Mouse (Mus musculus): Measurements from ENCODE around the gene Cxcl16.
"Not testable (repeated sequence)": the region's sequence is repeated elsewhere in the genome, so short reads cannot be mapped to it uniquely, and the experiment has no call there.

The Cxcl16 gene

DNA sequence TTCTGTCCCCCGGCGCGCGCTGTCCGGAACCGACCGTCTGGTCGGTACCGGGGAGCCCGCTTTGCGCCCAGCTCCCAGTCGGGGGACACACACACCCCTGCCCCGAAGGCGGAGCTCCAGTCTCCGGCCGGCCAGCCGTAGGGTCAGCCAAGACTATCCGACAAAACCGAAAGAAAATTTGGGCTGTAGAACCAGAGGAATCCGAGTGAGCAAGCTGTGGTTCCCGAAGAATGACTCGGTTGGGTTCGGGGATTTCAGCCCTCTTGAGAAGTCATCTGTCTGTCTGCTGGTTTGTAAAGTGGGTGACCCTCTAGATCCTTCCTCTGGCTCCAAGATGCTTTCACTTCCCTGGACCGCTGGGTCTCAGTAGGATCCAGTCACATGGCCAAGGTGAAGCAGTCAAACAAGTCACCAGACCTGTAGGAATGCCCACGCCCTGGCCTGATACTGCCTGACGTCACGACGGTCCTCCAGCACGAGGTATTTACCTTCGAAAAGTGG is at the start of gene Cxcl16:
Gene Cxcl16 (minus strand): TSS at position 384 of the 501 bp plus-strand sequence.
- peak; percentile 45 to 51 for DNase-seq (ENCODE audit: low spot score in 2 of 2)

DNA sequence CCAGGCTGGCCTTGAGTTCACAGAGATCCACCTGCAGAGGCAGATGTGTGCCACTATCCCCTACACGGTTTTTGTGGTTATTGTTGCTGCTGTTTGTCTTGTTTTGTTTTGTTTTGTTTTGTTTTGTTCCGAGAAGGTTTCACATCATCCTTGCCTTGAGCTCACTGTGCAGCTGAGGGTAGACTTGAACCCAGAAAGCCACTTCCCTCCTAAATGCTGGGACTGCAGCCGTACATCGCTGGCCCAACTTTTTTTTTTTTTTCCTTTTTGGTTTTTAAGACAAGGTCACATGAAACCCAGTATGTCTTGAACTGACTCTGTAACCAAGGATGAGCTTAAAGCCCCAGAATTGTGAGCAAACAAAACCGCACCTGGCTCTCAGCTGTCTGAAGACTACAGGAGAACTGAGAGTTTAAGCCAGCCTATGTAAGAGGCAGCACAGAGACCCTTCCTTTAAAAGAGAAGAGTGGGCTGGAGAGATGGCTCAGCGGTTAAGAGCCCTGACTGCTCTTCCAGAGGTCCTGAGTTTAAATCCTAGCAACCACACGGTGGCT is 47.3 kb upstream of the Cxcl16 start:
- DNase-seq (ENCODE audit: low spot score in 2 of 2) = no peak

DNA sequence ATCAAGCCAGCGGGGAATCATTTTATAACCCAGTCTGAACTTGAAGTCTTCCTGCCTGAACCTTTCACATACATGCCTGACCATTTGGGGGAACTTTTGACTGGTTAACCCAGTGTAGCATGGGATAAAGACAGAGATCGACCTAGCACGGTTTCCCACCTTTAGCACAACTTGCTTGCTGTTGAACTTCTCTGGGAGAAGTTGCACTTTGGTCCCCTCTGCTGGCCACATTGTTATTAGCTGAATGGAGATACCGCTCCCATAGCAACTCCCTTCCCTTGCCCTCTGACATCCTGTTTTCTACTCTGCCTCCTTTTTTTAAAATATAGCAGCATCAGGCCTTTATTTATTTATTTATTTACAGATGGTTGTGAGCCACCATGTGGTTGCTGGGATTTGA is 46.6 kb upstream of the Cxcl16 start:
- DNase-seq (ENCODE audit: low spot score in 2 of 2) = peak; percentile 55 to 66

DNA sequence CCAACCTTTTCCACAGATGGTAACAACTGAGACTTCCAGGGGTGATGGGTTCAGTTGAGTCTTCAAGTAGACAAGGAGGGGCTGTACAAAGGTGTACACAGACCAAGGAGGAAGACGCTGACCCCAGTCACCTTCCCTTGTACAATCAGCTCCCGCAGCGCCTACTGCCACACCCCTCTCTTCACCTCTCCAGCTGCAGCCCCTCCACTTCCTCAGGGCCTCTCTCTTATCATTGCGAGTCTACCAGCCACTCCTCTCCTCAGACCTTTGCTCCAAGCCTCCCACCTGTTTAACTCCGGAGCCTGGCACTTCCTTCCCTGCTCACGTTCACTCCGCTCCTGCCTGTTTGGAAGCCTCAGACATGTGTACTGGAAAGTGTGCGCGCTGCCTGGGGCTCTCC is 45.2 kb upstream of the Cxcl16 start, which contains the start of gene Tm4sf5:
Gene Tm4sf5 (plus strand): TSS at position 275 of the 400 bp plus-strand sequence.
- no peak for DNase-seq (ENCODE audit: low spot score in 2 of 2)

DNA sequence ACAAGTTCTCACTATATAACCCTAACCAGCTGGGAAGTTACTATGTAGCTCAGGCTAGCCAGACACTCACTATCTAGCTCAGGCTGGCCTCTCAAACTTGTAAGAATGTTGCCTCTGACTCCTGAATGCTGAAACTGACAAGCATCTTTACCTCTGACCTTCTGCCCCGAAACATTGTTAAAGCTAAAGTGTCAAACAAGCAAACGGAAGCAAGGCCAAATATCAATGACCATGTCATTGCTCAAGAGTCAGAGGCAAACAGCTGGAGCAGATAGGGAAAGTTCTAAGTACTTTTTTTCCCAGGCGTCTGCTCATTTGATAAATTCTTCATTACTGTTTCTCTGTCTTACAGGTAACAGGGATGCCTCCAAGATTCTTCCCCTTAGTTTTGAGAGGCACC is 42.2 kb upstream of the Cxcl16 start:
- no peak for DNase-seq (ENCODE audit: low spot score in 2 of 2)

DNA sequence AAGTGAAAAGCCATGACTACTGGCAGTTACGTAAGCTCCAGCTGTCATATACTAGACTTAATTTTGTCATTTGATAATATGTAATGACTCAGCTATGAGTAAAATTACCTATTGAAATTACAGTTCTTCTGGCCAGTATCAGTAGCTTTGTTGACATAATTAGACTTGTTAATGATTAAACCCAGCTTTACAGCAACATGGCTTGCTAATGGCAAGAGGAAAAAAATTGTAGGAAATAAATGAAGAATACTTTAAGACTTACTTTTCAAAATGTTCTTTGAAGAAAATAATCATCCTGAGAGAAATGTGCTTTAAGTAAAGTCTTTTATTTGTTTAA is 40.7 kb upstream of the Cxcl16 start:
- no peak for DNase-seq (ENCODE audit: low spot score in 2 of 2)

DNA sequence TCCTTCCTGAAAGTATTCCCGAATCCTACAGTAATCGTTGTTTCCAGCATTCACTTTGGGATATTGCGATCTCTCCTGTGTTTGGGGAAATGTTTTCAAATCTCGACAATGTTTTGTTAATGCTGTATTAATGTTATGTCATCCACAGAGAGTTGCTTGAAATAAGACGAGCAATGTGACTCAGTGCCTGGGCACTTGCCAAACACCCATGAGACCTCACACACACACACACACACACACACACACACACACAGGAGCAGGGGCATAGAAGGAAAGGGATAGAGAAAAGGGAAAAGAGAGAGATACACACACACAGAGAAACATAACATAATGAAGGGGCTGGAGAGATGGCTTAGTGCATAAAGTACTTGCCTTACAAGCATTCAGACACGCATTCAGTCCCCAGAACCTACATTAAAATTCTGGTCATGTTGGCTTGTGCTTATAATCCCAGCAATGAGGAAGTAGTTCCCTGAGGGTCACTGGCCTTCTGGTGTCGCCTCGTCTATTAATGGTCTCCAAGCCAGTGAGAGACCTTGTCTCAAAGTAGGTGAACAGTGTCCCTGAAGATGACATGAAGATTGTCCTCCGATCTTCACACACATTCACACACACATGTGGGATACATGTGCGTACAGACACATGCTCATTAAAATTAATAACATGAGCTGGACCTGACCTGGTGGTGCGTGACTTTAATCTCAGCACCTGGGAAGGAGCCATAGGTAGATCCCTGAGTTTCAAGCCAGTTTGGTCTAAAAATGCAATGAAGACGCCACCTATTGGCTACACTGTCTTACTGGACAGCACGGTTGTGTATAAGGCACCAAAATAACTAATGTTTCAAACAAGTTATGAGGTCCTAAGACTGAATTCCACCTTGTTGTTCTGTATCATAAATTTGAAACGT is 40.0 kb upstream of the Cxcl16 start:
- no peak for DNase-seq (ENCODE audit: low spot score in 2 of 2)

DNA sequence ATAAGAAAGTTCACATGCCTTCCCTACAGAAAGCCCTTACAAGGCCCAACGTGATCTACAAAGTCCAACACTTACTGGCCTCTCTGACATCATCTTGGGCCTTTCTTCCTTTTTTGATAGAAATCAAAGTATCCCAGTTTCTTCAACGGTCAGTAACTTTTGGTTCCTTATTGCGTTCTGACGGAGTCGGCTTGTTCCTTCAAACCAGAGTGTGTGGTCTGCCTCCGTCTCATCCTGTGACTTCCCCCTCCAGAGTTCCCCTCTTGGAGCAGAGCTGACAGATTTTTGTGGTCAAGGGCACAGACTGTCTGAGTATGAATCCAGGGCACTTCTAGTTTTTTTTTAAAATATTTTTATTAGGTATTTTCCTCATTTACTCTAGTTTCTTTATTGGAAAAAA is 29.9 kb upstream of the Cxcl16 start:
- DNase-seq (ENCODE audit: low spot score in 2 of 2) = no peak

DNA sequence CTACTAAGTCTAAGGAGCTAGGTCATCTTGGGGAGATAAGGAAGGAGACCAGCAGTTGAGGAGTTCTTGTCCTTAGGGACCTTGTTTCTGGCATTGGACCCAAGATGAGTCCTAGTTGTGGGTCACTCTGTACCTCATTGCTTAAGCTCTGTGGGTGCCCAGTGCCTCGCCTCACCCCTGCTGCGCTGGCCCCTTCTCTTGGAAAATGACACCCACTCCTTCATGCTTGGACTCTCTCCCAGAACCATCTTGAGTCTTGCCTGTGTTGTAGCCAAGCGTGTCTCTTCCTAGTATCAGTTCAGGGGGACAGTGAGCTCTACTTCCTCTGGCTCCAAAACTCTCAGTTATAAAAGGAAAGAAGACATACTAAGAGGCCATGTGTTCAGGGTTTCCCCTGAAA is 29.4 kb upstream of the Cxcl16 start:
- no peak for DNase-seq (ENCODE audit: low spot score in 2 of 2)

DNA sequence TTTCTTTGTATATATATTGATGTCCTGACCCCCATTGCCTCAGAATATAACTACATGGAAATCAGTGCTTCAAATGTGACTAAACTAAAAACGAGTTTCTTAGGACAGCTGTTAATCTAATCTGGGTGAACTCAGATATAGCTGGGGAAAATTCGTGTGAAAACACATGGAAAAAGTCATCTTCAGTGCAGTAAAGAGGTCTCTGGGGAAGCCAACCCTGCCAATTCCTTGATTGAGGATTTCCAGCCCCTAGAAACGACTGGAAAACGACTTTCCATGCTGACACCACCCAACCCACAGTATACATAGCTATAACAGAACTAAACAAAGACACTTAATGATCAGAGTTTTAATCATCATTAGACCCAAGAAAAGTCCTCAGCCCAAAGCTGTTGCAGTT is 28.0 kb upstream of the Cxcl16 start:
- DNase-seq (ENCODE audit: low spot score in 2 of 2) = no peak

DNA sequence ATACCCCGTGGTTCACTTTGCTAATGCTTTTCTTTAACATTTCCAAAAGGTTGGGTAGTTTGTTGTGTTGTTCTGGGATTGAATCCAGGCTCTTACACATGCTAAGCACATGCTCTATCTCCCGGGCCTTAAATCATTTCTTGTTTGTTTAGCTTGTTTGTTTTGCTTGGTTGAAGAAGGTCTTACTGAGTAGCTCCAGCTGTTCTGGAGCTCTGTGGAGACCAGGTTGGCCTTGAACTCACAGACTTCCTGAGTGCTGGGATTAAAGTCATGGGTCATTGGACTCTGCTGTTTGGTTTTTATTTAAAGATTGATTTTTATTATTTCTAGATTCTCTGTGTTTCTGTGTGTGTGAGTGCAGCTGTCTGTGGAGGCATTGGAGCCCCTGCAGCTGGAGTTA is 25.7 kb upstream of the Cxcl16 start:
- DNase-seq (ENCODE audit: low spot score in 2 of 2) = no peak

DNA sequence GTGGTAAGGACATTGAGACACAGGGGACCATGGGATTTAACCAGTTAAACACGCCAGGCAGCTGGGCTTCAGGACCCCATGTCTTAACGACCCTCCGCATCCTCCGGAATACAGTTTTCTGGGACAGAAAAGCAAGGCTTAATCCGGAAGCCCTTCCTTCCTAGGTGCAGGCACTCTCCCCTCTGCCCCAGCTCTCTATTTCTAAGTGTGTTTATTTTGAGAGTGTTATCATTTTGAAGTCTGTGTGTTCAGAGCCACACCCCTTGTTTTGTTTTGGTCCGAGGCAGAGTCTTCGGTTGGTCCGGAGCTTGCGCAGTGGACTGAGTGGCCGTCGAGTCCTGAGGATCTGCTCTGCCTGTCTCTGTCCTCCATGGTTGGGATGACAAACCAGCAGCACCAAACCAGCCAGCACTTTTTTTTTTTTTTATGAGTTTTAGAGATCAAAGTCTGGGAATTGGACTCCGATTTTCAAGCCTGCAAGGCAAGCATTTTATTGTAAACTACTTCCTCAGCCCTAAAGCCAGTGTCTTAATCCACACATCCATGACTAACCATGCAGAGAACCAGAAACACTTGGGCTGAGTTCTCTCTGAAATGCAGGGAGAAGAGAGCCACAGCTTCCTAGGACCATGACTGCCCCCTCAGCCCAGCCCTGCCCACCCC is 15.2 kb upstream of the Cxcl16 start:
- DNase-seq (ENCODE audit: low spot score in 2 of 2) = no peak

DNA sequence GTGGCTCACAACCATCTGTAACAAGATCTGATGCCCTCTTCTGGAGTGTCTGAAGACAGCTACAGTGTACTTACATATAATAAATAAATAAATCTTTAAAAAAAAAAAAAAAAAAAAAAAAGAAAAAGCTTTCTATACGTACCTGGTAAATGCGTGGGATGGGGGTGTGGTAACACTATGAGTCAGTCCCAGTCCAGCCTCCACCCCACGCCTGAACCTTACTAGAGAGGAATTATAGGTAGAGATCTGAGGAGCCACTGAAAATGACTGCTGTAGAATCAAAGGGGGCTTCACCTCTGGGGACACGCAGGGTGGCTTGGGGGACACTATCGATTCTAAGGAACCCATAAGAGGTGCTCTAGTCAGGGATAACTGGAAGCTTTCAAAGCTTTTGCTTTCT is 13.5 kb upstream of the Cxcl16 start:
- DNase-seq (ENCODE audit: low spot score in 2 of 2) = not testable (repeated sequence)

DNA sequence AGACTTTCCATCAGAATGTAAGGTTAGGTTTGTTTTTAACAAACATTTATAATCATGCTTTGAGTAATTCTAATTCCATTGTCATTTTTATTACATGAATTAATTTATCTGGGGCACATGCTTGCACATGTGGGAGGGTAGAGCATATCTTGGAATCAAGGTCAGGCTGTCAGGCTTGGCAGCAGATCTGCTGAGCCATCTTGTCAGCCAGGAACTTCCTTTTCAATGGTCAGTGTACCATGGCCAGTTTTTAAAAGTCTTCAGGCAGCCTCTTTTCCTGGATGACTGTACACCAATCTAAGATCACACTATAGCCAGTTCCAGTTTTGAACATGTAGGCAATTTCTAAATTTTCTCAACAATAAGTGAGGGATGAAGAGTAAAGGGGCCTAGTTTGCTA is 12.9 kb upstream of the Cxcl16 start:
- DNase-seq (ENCODE audit: low spot score in 2 of 2) = no peak

DNA sequence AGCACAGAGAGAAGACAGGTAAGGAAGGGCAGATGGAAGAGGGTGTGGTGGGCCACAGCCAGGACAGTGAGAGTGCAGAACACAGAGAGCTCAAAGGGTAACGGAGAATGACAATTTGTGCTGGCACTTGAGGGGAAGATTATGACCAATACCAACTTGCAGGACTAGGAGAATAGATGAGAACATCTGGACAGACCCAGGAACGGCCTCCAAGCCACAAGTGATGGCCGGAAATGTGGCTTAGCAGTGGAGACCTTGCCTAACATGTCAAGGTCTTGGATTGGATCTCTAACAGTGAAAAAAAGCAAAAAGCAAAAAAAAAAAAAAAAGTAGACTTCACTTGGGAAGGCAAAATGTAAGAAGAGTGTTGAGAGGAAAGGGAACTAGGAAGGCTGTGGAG is 10.0 kb upstream of the Cxcl16 start:
- no peak for DNase-seq (ENCODE audit: low spot score in 2 of 2)

DNA sequence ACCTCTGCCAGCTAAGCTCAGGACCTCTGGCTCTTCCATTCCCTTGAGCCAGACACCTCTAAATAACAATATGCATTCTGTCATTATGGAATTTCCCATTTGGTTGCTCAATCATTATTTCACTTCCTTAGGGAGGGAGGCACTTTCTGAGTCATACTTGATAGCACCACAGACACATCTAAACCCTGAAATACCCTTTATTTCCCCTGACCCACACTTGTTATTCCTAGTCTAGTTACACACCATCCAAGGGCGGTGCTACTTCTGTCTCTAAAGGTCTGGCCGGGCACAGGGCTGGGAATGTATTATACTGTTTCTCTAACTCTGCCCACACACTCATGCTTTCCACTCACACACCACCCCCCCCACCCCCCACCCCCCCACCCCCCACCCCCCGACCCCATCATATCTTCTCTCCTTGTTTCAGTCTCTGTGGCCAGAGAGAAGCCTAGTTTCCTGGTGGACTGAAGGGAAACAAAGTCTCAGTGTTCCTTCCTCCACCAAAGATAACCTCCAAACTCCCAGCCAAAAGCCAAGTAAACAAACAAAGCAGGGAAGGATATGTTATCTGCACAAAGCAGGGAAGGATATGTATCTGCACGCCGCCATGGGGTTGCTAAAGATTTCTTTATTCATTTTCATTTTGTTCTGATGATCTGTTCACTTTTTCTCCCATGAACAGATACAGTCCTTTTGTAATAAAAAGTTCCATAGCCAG is 8.3 kb upstream of the Cxcl16 start:
- DNase-seq (ENCODE audit: low spot score in 2 of 2) = no peak

DNA sequence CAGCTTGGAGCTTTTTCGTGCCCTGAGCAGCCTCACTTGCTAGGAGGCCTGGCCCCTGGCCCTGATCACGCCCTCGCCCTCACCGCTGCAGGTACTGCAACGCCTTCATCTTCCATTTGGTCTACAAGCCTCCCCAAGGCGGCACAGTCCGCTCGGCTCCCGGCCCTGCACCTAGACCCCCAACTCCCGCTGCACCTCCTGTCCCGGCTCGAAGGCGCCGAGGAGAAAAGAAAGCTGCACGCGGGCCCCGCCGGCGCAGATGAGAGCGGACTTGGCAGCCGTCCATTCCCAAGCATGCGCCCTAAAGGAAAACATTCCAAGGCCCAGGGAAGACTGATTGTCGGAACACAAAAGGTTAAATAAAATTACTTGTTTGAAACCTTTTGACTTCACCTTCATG is 6.0 kb upstream of the Cxcl16 start:
- no peak for DNase-seq (ENCODE audit: low spot score in 2 of 2)

DNA sequence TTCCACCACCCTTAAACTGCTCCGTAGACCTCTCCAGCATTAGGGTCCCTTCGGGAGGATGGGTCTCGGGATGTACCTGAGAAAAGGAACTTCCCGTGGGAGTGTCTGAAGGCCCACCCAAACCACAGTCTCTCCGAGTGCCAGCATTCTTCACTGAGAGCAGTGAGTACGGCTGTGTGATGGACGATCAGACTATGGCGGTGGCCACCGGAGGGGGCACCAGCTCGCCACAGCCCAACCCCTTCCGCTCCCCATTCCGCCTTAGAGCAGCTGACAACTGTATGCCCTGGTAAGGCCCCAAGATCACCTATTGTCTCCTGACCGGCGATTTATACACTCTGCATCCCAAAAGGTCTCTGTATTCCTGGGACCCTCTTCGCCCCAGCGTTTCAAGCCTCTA is 5.4 kb upstream of the Cxcl16 start:
- DNase-seq (ENCODE audit: low spot score in 2 of 2) = no peak

DNA sequence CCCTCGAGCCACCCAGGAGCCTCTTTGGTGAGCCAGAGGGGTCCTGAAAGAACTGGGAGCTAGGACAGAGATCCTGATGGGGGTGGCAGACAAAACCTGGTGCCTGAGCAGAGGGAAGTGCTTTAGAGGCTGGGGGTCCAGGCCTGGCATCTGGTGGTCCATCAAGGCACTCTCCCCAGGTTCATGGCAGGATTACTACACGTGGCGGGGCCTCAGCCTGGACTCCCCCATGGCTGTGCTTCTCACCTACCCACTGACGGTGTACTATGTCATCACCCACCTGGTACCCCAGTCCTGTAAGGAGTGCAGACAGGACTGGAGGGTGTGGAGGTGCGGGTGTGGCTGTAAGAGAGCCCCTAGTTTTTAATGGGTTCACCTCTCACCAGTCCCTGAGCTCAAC is 4.2 kb upstream of the Cxcl16 start:
- DNase-seq (ENCODE audit: low spot score in 2 of 2) = no peak

DNA sequence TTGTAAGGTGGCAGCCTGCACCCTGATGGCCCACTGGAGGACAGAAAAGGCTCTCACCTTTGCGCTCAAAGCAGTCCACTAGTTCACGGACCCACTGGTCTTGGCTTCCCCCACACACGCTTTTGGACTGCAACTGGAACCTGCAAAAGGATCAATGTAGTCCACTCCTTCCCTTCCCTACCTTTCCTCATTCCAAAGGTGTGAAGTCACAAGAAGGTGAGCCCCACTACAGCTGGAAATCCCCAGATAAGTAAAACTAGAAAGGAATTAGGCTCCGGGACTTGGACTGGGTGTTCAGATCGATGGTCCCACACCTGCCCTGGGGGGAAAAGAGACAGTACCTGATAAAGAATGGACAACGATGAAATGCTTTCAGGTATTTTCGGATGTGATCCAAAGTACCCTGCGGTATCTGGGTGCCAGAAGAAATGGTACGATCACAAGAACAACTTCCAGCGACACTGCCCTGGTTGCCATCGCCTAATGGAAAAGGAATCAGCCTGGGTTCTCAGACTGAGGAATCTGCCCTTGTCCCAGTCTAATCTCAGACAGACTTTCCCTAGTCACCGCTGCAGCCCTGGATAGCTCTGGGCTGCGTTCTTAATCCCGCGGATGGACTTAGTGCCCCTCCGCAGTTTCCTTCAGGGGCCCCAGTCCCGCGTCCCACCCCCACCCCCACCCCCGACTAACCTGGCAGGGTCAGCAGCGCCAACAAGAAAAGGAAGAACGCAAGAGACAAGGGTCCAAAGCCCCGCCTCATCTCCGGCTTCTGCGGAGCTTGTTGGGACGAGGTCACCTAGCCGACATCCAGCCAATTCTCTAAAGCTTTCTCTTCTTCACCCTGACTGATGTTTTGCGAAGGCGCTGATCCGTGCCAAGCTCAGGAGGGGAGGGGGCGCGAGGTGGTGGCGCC is 840 bp downstream of the Cxcl16 start, which contains the start of gene Zmynd15:
Gene Zmynd15 (plus strand): TSS at position 746 of the 913 bp plus-strand sequence.
- DNase-seq (ENCODE audit: low spot score in 2 of 2) = peak in 1 of 2 experiments; percentile 8
